Mouse (Mus musculus): Measurements from ENCODE around the gene Rab5a. TPM values are rescaled to one million over a fixed set of nuclear protein-coding genes. Genes with fewer than 3 reads are reported as not detected.

Gene Rab5a
- total and polyA plus RNA-seq, 2 experiments: 6.0 to 53.7 TPM

DNA sequence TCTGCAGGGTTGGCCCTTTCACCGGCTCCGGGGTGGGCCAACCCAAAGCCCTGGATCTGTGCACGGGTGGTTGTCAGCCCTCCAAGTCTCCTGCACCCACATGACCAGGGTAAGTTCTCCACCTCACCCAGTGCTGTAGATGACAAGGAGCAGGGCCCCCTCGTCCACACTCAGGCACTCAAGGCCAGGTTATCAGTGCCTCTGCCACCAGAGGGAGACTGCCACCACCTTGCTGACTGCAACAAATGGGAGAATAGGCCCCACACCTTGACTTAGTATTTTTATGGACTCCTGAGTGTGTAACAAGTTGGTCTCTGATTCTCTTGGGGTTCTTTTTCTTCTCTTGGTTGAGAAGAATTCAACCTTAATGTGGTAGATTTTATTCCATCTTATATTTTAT lies 13.5 kb upstream of the Rab5a start:
- H3K27me3 ChIP-seq (ENCODE audit: control insufficient read depth, insufficient read depth, low read length): no peaks in the 10 kb centered on the region
- WGBS: 63% methylated on average over 4 of the region's 4 CpGs
- TF ChIP-seq CTCF (IDR thresholded peaks at IDR 0.05; ENCODE audit: low read depth, low read length): peak; percentile 69
- no peak for TF ChIP-seq POLR2A (IDR thresholded peaks at IDR 0.05; ENCODE audit: extremely low read depth, insufficient read depth, low read length)
- DNase-seq (ENCODE audit: extremely low read depth, low read depth, low spot score): no peak
- H3K27ac ChIP-seq (replicated peaks; ENCODE audit: insufficient read depth, low read depth, low read length): no peak overlapping the region
- H3K4me3 ChIP-seq (ENCODE audit: insufficient read depth, low read depth, low read length): no peak overlapping the region
- H3K79me2 ChIP-seq (ENCODE audit: control insufficient read depth, insufficient read depth, low read length): no peaks in the 10 kb centered on the region
- H3K4me1 ChIP-seq (ENCODE audit: control insufficient read depth, insufficient read depth, low read length): peaks cover 3% of the 10 kb centered on the region
- no peaks in the 10 kb centered on the region for H3K36me3 ChIP-seq (ENCODE audit: control insufficient read depth, insufficient read depth, low read length)
- H3K9ac ChIP-seq (ENCODE audit: low read depth, low read length): no peak overlapping the region

DNA sequence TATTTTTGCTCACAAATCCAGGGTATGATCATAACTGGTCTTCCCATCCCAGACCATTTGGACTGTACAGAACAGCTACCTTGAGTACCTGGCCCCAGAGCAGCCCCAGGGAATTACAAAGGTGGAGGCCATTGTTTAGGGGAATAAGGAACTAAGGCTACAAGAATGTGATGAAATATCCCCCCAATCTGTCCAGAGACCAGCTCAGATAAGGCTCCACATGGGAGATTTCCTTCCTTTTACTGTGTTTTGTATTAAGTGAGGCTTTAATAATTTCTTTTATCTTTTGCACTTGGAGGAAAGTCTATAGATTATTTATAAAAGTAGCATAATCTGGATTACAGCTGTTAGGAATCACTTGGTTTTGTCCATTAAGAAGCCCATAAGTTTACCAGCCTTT lies 10.3 kb upstream of the Rab5a start:
- H3K4me1 ChIP-seq (ENCODE audit: control insufficient read depth, insufficient read depth, low read length): no peaks in the 10 kb centered on the region
- no peak overlapping the region for H3K27ac ChIP-seq (replicated peaks; ENCODE audit: insufficient read depth, low read depth, low read length)
- no peak for DNase-seq (ENCODE audit: extremely low read depth, low read depth, low spot score)

DNA sequence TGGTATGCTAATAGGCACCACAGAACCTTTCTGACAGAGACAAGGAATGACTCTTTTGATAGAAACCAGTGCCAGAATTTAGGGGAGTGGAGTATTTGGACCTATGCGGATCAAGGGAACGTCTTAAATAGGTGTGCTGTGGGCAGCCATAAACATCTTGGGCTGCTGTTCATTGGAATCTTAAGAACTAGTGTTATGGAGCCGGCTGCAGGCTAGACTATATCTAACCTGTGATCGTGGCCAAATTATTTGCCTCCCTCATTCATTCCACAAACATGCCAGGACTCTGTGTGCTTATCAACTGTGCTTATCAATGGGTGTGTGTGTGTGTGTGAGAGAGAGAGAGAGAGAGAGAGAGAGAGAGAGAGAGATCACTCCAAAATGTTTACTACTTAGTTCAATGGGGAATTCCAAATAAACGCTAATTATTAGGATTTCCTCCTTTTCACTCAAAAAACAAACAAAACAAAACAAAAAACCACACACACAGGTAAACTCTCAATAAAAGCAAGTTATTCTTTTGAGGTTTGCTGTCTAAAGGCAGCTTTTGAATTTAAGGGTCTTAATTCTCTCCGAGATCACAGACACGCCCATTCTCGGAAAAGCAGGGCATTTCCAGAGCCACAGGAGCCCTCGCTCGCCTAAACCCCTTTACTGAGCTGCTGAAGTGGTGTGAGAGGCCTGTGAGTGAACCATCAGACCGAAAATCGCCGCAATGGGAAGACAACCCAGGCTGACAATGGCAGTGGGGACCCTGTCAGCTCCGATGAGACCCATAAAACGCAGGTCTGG lies 772 bp upstream of the Rab5a start:
- Histone ChIP-seq H3K79me2 (ENCODE audit: control insufficient read depth, insufficient read depth, low read length) (peaks cover 3% of the 10 kb centered on the region; the same call in 1 of the 2 replicates), H3K4me1 (ENCODE audit: control insufficient read depth, insufficient read depth, low read length) (peaks cover 10% of the 10 kb centered on the region; the same call in 1 of the 2 replicates), H3K4me3 (ENCODE audit: insufficient read depth, low read depth, low read length) (peak overlapping the region; percentile 71), H3K36me3 (ENCODE audit: control insufficient read depth, insufficient read depth, low read length) (no peaks in the 10 kb centered on the region), H3K27me3 (ENCODE audit: control insufficient read depth, insufficient read depth, low read length) (no peaks in the 10 kb centered on the region), H3K27ac (replicated peaks; ENCODE audit: insufficient read depth, low read depth, low read length) (peak overlapping the region; percentile 87), H3K9ac (ENCODE audit: low read depth, low read length) (peak overlapping the region; percentile 91)
- DNase-seq (ENCODE audit: extremely low read depth, low read depth, low spot score): peak; percentile 57
- TF ChIP-seq POLR2A (IDR thresholded peaks at IDR 0.05; ENCODE audit: extremely low read depth, insufficient read depth, low read length) (no peak), CTCF (IDR thresholded peaks at IDR 0.05; ENCODE audit: low read depth, low read length) (no peak)
- 8% methylated on average over 15 of the region's 15 CpGs for WGBS

More for the DNA sequence above, 10.3 kb upstream of the Rab5a start:
- Histone ChIP-seq H3K9ac (ENCODE audit: low read depth, low read length) (no peak overlapping the region), H3K4me3 (ENCODE audit: insufficient read depth, low read depth, low read length) (no peak overlapping the region), H3K79me2 (ENCODE audit: control insufficient read depth, insufficient read depth, low read length) (no peaks in the 10 kb centered on the region), H3K36me3 (ENCODE audit: control insufficient read depth, insufficient read depth, low read length) (no peaks in the 10 kb centered on the region), H3K27me3 (ENCODE audit: control insufficient read depth, insufficient read depth, low read length) (no peaks in the 10 kb centered on the region)
- TF ChIP-seq CTCF (IDR thresholded peaks at IDR 0.05; ENCODE audit: low read depth, low read length) (no peak), POLR2A (IDR thresholded peaks at IDR 0.05; ENCODE audit: extremely low read depth, insufficient read depth, low read length) (no peak)

- Histone ChIP-seq H3K27me3 (ENCODE audit: control insufficient read depth, insufficient read depth, low read length) (no peaks in the 10 kb centered on the region), H3K36me3 (ENCODE audit: control insufficient read depth, insufficient read depth, low read length) (peaks cover 8% of the 10 kb centered on the region), H3K4me1 (ENCODE audit: control insufficient read depth, insufficient read depth, low read length) (peaks cover 10% of the 10 kb centered on the region; the same call in 1 of the 2 replicates), H3K79me2 (ENCODE audit: control insufficient read depth, insufficient read depth, low read length) (peaks cover 3% of the 10 kb centered on the region; the same call in 1 of the 2 replicates), H3K9ac (ENCODE audit: low read depth, low read length) (peak overlapping the region; percentile 88), H3K4me3 (ENCODE audit: insufficient read depth, low read depth, low read length) (peak overlapping the region; percentile 71), H3K27ac (replicated peaks; ENCODE audit: insufficient read depth, low read depth, low read length) (peak overlapping the region; percentile 85)
- TF ChIP-seq POLR2A (IDR thresholded peaks at IDR 0.05; ENCODE audit: extremely low read depth, insufficient read depth, low read length) (no peak), CTCF (IDR thresholded peaks at IDR 0.05; ENCODE audit: low read depth, low read length) (no peak)
- DNase-seq (ENCODE audit: extremely low read depth, low read depth, low spot score): peak; percentile 37
- WGBS: 1% methylated on average over 33 of the region's 33 CpGs
These were observed 589 bp downstream of the Rab5a start for GRCm38 (mm10) chr17:53479604-53480041.

- Histone ChIP-seq H3K36me3 (ENCODE audit: control insufficient read depth, insufficient read depth, low read length) (peaks cover 11% of the 10 kb centered on the region), H3K27ac (replicated peaks; ENCODE audit: insufficient read depth, low read depth, low read length) (no peak overlapping the region), H3K4me3 (ENCODE audit: insufficient read depth, low read depth, low read length) (no peak overlapping the region; the same call in 1 of the 2 replicates), H3K9ac (ENCODE audit: low read depth, low read length) (no peak overlapping the region), H3K4me1 (ENCODE audit: control insufficient read depth, insufficient read depth, low read length) (peaks cover 10% of the 10 kb centered on the region; the same call in 1 of the 2 replicates), H3K79me2 (ENCODE audit: control insufficient read depth, insufficient read depth, low read length) (peaks cover 3% of the 10 kb centered on the region; the same call in 1 of the 2 replicates), H3K27me3 (ENCODE audit: control insufficient read depth, insufficient read depth, low read length) (no peaks in the 10 kb centered on the region)
- 19% methylated on average over 7 of the region's 7 CpGs for WGBS
- TF ChIP-seq POLR2A (IDR thresholded peaks at IDR 0.05; ENCODE audit: extremely low read depth, insufficient read depth, low read length) (no peak), CTCF (IDR thresholded peaks at IDR 0.05; ENCODE audit: low read depth, low read length) (no peak)
- peak; percentile 43 for DNase-seq (ENCODE audit: extremely low read depth, low read depth, low spot score)
These were observed 1.4 kb downstream of the Rab5a start for GRCm38 (mm10) chr17:53480433-53480832.

Data from liver, adult 2 months (tissue).